Mouse (Mus musculus) lung, embryonic 16.5 days (tissue): ENCODE results near the gene Acbd4. TPM values are rescaled to one million over a fixed set of nuclear protein-coding genes. Genes with fewer than 3 reads are reported as not detected.

Source experiments
- polyA plus RNA-seq: library from polyadenylated mRNA; unstranded; fragments of >200 nt; fragmentation: Nextera tagmentation; extraction: Ambion mirVana; gene quantifications from 2 replicates; pipeline ENCODE4 v1.2.1, GENCODE M21; 2015

Gene Acbd4
- polyA plus RNA-seq, 1 experiment from 2014 or later, result 22.8 TPM

Other genes with a start within 250 kb of the Acbd4 start
- gene Eftud2, start 220.7 kb upstream of the Acbd4 start, polyA plus RNA-seq, result 174 and 183 TPM in 2 replicates
- 3.9 and 5.4 TPM in 2 replicates for gene Ccdc103, start 220.5 kb upstream of the Acbd4 start, polyA plus RNA-seq
- 0.09 TPM in 1 of 2 replicates, not detected in the other for gene Fam187a, start 216.5 kb upstream of the Acbd4 start, polyA plus RNA-seq
- gene Gfap, start 200.8 kb upstream of the Acbd4 start, polyA plus RNA-seq, result 0.18 and 0.63 TPM in 2 replicates
- gene Kif18b, start 176.6 kb upstream of the Acbd4 start, polyA plus RNA-seq, result 13.7 and 14.0 TPM in 2 replicates
- 0.24 and 0.60 TPM in 2 replicates for gene C1ql1, start 155.0 kb upstream of the Acbd4 start, polyA plus RNA-seq
- 63.4 and 64.7 TPM in 2 replicates for gene Nmt1, start 73.5 kb upstream of the Acbd4 start, polyA plus RNA-seq
- 140 and 161 TPM in 2 replicates for gene Dcakd, start 73.3 kb upstream of the Acbd4 start, polyA plus RNA-seq
- gene Plcd3, start within 50 bp of the Acbd4 start, polyA plus RNA-seq, result 3.1 and 3.3 TPM in 2 replicates
- gene Hexim1, start 14.5 kb downstream of the Acbd4 start, polyA plus RNA-seq, result 4.6 and 5.2 TPM in 2 replicates
- 8.7 and 10.1 TPM in 2 replicates for gene Hexim2, start 30.7 kb downstream of the Acbd4 start, polyA plus RNA-seq
- gene Fmnl1, start 69.4 kb downstream of the Acbd4 start, polyA plus RNA-seq, result 2.9 and 3.0 TPM in 2 replicates
- gene 1700023F06Rik, start 106.9 kb downstream of the Acbd4 start, polyA plus RNA-seq, result 0.44 TPM in 2 replicates
- gene Spata32, start 116.8 kb downstream of the Acbd4 start, polyA plus RNA-seq, result not detected in 2 replicates
- gene Map3k14, start 165.8 kb downstream of the Acbd4 start, polyA plus RNA-seq, result 3.7 and 4.5 TPM in 2 replicates